15 mouse cellular contexts compared by ENCODE assay signal in the genomic region with DNA sequence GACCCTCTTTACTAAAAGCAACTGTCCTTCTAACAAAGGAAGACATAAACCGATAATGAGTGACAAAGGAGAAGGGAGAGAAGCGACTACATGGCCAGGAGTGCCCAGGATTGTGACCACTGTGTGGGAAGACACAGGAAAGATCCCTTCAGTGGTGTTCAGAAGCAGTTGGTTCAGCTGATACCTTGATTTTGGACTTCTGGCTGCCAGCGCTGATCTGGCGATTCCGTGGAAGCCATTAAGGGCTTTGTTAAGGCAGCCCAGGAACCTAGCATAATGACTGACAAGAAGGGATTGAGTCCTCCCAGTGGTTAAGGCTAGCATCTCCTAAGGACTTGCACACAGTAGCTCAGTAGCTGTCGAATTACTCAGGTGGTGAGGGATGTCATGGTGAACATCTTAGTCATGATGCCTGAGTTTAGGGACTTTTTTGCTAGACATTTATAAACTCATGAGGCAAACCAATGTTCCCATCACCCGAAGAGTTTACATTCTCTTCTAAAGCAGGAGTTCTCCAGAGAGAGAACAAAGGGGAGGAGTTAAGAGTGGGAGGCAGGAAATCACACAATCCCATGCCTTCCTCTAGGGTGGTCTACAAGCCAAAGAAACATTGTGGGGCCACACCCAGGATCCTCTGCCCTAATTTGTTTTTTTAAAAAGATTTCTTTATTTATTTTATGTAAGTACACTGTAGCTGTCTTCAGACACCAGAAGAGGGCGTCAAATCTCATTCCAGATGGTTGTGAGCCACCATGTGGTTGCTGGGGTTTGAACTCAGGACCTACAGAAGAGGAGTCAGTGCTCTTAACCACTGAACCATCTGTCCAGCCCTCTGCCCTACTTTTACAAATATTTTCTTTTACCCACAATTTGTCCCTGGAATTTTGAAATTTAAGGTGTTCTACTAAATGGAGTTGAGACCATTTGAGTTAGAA. TPM values are rescaled to one million over a fixed set of nuclear protein-coding genes. Genes with fewer than 3 reads are reported as not detected.
DNase-seq lines count a peak whose midpoint lies in the region; ATAC-seq and TF ChIP-seq lines count a peak whose summit lies in the region.
"Had no signal": no experiment of that assay in that cellular context is flagged by ENCODE, and none has a peak within 500 bp of the region (broad histone marks: within the 10 kb centered on the region; RNA-seq: fewer than 3 reads in every experiment).

No protein-coding gene starts in this region.

- DNase-seq in heart, postnatal 25 days (ENCODE audit: low spot score), result no peak
- no peak for DNase-seq in midbrain, postnatal 0 days (ENCODE audit: low spot score)
- no peak for DNase-seq in midbrain, embryonic 14.5 days
- no peak for DNase-seq in Patski (ENCODE audit: low read depth, low spot score)
- DNase-seq in left cerebral cortex, postnatal 10 days (ENCODE audit: extremely low spot score in 1 of 2, low spot score in 2 of 2), result no peak
- DNase-seq in yolk sac, embryonic 10.5 days (ENCODE audit: low spot score), result no peak
- DNase-seq: cerebellum, adult 18-20 months; heart, postnatal 10 days; layer of hippocampus, adult 9-11 months; lung, embryonic 14.5 days had no signal

- peaks cover 16% of the 10 kb centered on the region for H3K9me3 ChIP-seq in heart, embryonic 13.5 days
- no peaks in the 10 kb centered on the region for H3K9me3 ChIP-seq in midbrain, postnatal 0 days (ENCODE audit: low read length)
- H3K9me3 ChIP-seq in midbrain, embryonic 14.5 days (ENCODE audit: control insufficient read depth, low read length), result peaks cover 9% of the 10 kb centered on the region; the same call in 1 of the 2 replicates
- H3K9me3 ChIP-seq: stomach, embryonic 15.5 days had no signal

- in situ Hi-C loops in Patski (cut with MboI; ENCODE audit: low pct_unique_long_range_greater_than_20kb), result no loop called here

- no peak overlapping the region for H3K4me3 ChIP-seq in heart, embryonic 13.5 days
- no peak overlapping the region for H3K4me3 ChIP-seq in midbrain, postnatal 0 days (ENCODE audit: low read depth, low read length)
- no peak overlapping the region for H3K4me3 ChIP-seq in midbrain, embryonic 14.5 days (replicated peaks; ENCODE audit: low read depth, low read length)
- H3K4me3 ChIP-seq in myocyte, result peak overlapping the region; percentile 53

- 89% methylated on average over 8 of the region's 8 CpGs for WGBS in heart, embryonic 13.5 days
- WGBS in midbrain, postnatal 0 days, result 86% methylated on average over 8 of the region's 8 CpGs
- 87% methylated on average over 8 of the region's 8 CpGs for WGBS in midbrain, embryonic 14.5 days

- H3ac ChIP-seq in myocyte (ENCODE audit: control insufficient read depth, insufficient read length), result no peak overlapping the region

- TF ChIP-seq CTCF in midbrain, postnatal 0 days (IDR thresholded peaks at IDR 0.05), result peak; percentile 6; the same call in 1 of the 2 replicates
- peak; percentile 19 for TF ChIP-seq CTCF in Patski (IDR thresholded peaks at IDR 0.05)

- no peak for TF ChIP-seq POLR2A in myocyte (IDR thresholded peaks at IDR 0.05; ENCODE audit: insufficient read length, low read depth)

- H3K27me3 ChIP-seq in heart, embryonic 13.5 days (replicated peaks), result no peaks in the 10 kb centered on the region
- no peaks in the 10 kb centered on the region for H3K27me3 ChIP-seq in midbrain, postnatal 0 days (ENCODE audit: insufficient read depth, low read length)
- no peaks in the 10 kb centered on the region for H3K27me3 ChIP-seq in midbrain, embryonic 14.5 days (ENCODE audit: control insufficient read depth, insufficient read depth, low read length)
- H3K27me3 ChIP-seq in Patski (no peaks in the 10 kb centered on the region), myocyte (ENCODE audit: control insufficient read depth, insufficient read depth, insufficient read length) (no peaks in the 10 kb centered on the region)
- H3K27me3 ChIP-seq: midbrain, embryonic 13.5 days; neural tube, embryonic 13.5 days; stomach, embryonic 15.5 days had no signal

- no peak overlapping the region for H3K27ac ChIP-seq in heart, embryonic 13.5 days (replicated peaks)
- no peak overlapping the region for H3K27ac ChIP-seq in midbrain, postnatal 0 days (ENCODE audit: low read depth, low read length)
- H3K27ac ChIP-seq in midbrain, embryonic 14.5 days (replicated peaks; ENCODE audit: low read depth, low read length), result no peak overlapping the region
- H3K27ac ChIP-seq: midbrain, embryonic 13.5 days; neural tube, embryonic 13.5 days; stomach, embryonic 15.5 days had no signal

- H3K36me3 ChIP-seq in heart, embryonic 13.5 days, result peaks cover 25% of the 10 kb centered on the region
- H3K36me3 ChIP-seq in midbrain, postnatal 0 days (ENCODE audit: insufficient read depth, low read length), result no peaks in the 10 kb centered on the region
- no peaks in the 10 kb centered on the region for H3K36me3 ChIP-seq in midbrain, embryonic 14.5 days (ENCODE audit: control insufficient read depth, insufficient read depth, low read length)
- H3K36me3 ChIP-seq in myocyte (ENCODE audit: control insufficient read depth, insufficient read depth), result peaks cover 10% of the 10 kb centered on the region

- POLR2A ChIA-PET in Patski (lab: Charles Lee), result no interaction called here

- intact Hi-C loops in heart, postnatal 25 days (cut with DNase I), result loop anchor here (5.0 kb wide), 1 partner anchor 36 kb away; no protein-coding TSS in a partner anchor
- intact Hi-C loops in left cerebral cortex, postnatal 10 days (cut with DNase I), result no loop called here

- ATAC-seq in heart, embryonic 13.5 days (ENCODE audit: extremely low read depth, insufficient number of reproducible peaks, low FRiP score, low TSS enrichment), result no peak
- no peak for ATAC-seq in midbrain, postnatal 0 days (ENCODE audit: low FRiP score)
- no peak for ATAC-seq in midbrain, embryonic 14.5 days (ENCODE audit: low FRiP score, low TSS enrichment)
- no peak for ATAC-seq in Patski

- 0 out of 2 replicates have a peak overlapping the region, but pooled peaks have one; percentile 88 for H3K9ac ChIP-seq in heart, embryonic 13.5 days
- no peak overlapping the region for H3K9ac ChIP-seq in midbrain, postnatal 0 days (replicated peaks; ENCODE audit: low read length, poor library complexity, severe bottlenecking)
- H3K9ac ChIP-seq in midbrain, embryonic 14.5 days (replicated peaks; ENCODE audit: low read length), result no peak overlapping the region
- H3K9ac ChIP-seq: stomach, embryonic 15.5 days had no signal

- CTCF ChIA-PET in Patski (lab: Charles Lee), result interaction anchor here (1.2 kb wide), 1 partner anchor 28 kb away, joined by 3 read pairs; no protein-coding TSS in a partner anchor

- peaks cover 8% of the 10 kb centered on the region for H3K79me2 ChIP-seq in myocyte (ENCODE audit: control insufficient read depth, insufficient read depth)

- H3K4me2 ChIP-seq in heart, embryonic 13.5 days, result no peak overlapping the region
- H3K4me2 ChIP-seq in midbrain, postnatal 0 days (ENCODE audit: low read depth, low read length, poor library complexity, severe bottlenecking), result no peak overlapping the region
- no peak overlapping the region for H3K4me2 ChIP-seq in midbrain, embryonic 14.5 days (ENCODE audit: low read length)
- peak overlapping the region; percentile 99 for H3K4me2 ChIP-seq in myocyte (ENCODE audit: low read depth)

- H3K4me1 ChIP-seq in heart, embryonic 13.5 days, result peaks cover 7% of the 10 kb centered on the region; the same call in 1 of the 2 replicates
- no peaks in the 10 kb centered on the region for H3K4me1 ChIP-seq in midbrain, postnatal 0 days (ENCODE audit: insufficient read depth, low read length)
- H3K4me1 ChIP-seq in midbrain, embryonic 14.5 days (ENCODE audit: control insufficient read depth, insufficient read depth, low read length), result no peaks in the 10 kb centered on the region
- H3K4me1 ChIP-seq: neural tube, embryonic 13.5 days; stomach, embryonic 15.5 days had no signal

TF ChIP-seq in myocyte, 11 proteins besides CTCF, POLR2A, EP300 and RAD21:
- no peak for TF ChIP-seq E2F4 (IDR thresholded peaks at IDR 0.05; ENCODE audit: insufficient read depth)
- no peak for TF ChIP-seq SRF (IDR thresholded peaks at IDR 0.05; ENCODE audit: control insufficient read depth, insufficient read length, low read depth)
- TF ChIP-seq MYOG (IDR thresholded peaks at IDR 0.05; ENCODE audit: control insufficient read depth in 1 of 3, insufficient read depth in 1 of 3, insufficient read length in 2 of 3, low read depth in 2 of 3), result no peak
- TF ChIP-seq MAX (IDR thresholded peaks at IDR 0.05; ENCODE audit: low read depth), result no peak
- no peak for TF ChIP-seq MYOD1 (IDR thresholded peaks at IDR 0.05; ENCODE audit: control insufficient read depth in 1 of 3, insufficient read length in 2 of 3, low read depth in 2 of 3)

RNA-seq across cellular contexts. Expression of a gene that starts 29.3 kb away (rescaled TPM):
- 37.7 and 45.5 TPM in 2 replicates for polyA plus RNA-seq in heart, embryonic 13.5 days (2015; fragmentation: Nextera tagmentation; extraction: Ambion mirVana)
- 10 to 100 TPM; 39.9 to 40.4 TPM for total RNA-seq in heart, postnatal 25 days (2021)
- total RNA-seq in midbrain, postnatal 0 days (2014; rRNA removed), result 69.3 and 85.3 TPM in 2 replicates
- polyA plus RNA-seq in midbrain, postnatal 0 days (2015; fragmentation: Nextera tagmentation; extraction: Ambion mirVana), result 144 and 151 TPM in 2 replicates
- 113 and 121 TPM in 2 replicates for polyA plus RNA-seq in midbrain, embryonic 14.5 days (2014; fragmentation: Nextera tagmentation; extraction: Ambion mirVana)
- polyA plus RNA-seq in Patski (2021) (53.2 TPM), myocyte (2012; fragmentation: generic; extraction: Trizol) (8.1 TPM)
- 100 to 1,000 TPM; 175 to 176 TPM for total RNA-seq in left cerebral cortex, postnatal 10 days (2021)
